Mouse (Mus musculus) effector memory CD4-positive, alpha-beta T cell, adult 5 months (primary cell): ENCODE measurements around the gene Olfr695. TPM values are rescaled to one million over a fixed set of nuclear protein-coding genes. Genes with fewer than 3 reads are reported as not detected.

Experiments used
- polyA plus RNA-seq: library from polyadenylated mRNA; unstranded; fragments of 100-300 nt; shearing (Covaris generic); gene quantifications from one replicate; pipeline ENCODE4 v1.2.1, GENCODE M21; 2017

Olfr695 gene
- polyA plus RNA-seq, result not detected

DNA sequence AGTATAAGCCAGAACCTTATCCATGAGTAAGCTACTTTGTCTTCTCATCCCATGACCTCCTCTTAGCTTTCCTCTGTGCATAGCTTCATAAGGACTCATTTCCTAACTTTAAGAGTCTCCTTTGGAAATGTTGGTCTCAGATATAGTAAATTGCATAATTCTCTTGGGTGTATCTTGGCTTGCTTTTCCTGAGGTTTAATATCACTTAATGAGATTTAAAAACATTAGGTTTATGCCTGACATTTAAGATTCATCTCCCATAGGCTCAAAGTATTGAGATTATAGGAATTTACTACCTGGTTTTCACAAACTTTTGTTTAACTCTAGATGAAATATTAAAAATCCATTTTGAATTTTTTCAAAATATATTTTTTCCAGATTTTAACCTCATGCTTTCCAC is at the start of gene Olfr695:
TSS of gene Olfr695 (minus strand) at position 101 of the 400 bp plus-strand sequence.

DNA sequence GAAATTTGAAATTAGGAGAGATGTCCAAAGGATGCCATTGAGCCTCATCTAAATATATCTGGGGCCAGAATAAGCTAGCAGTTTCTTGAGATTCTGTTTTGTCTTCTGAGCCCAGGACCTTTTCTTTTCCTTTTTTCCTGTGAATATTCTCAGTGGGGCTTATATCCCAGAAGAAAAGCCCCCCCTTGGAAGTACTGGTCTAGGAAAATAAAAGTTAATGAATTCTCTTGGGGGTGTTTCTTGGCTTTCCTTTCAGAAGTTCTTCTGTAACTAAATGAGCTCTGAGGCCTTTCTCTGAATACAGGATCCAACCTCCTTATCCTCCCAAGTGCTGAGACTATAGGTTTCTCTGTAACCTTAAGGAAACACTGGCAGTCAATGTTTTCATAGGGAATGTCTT is 39.1 kb upstream of the Olfr695 start, which contains the start of gene Olfr698:
TSS of gene Olfr698 (minus strand) at position 101 of the 400 bp plus-strand sequence.

DNA sequence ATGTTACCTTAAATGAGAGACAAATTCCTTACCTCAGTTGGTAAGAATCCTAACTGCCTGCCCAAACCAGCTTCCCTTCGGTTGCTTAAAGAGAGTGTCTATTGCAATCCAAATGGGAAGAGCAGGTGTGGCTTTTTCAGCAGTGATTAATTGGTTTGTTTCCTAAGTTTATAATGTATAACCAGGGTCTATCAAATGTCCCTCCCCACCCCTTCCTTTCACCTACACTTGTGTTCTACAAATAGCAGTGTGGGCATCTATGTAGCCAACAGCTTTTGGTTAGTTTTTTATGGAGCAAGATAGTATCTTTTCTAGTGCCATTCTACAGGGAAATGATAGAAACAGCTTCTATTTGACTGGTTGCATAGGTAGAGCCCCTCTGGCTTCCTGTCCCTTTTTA is 26.1 kb upstream of the Olfr695 start, which contains the start of gene Olfr697:
TSS of gene Olfr697 (minus strand) at position 101 of the 400 bp plus-strand sequence.

DNA sequence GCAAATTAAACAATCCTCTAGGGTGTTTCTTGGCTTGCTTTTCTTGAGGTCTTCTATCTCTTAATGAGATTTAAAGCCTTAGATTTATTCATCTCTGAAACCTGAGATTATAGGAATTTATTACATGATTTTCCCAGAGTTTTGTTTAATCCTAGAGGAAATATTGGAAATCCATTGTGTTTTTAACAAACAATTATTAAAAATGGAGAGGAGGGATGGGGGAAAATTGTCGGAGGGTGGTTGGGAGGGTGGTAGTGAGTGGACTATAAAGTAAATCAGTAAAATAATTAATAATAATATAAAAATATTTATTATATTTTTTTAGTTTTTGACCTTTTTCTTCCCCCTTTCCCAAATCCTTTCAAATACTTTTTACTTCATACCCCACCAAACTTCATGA is 24.5 kb downstream of the Olfr695 start, which contains the start of gene Olfr694:
TSS of gene Olfr694 (minus strand) at position 101 of the 400 bp plus-strand sequence.

DNA sequence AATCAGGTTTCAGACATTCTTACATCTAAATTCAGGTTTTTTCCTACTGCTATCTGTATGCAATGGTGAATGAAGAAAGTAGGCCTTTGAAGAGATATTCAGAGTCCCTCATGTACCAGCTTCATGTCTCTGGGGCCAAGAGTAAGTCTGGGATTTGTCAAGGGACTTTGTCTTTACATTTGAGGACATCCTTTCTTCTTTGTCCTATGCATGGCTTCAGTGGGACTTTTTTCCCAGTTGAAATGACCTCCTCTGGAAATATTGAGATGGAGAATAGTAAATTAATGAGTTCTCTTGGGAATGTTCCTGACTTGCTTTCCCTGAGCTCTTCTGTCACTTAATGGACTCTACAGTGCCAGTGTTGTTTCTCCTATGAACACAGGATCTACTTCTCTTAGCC is 35.7 kb downstream of the Olfr695 start, which contains the start of gene Olfr693:
TSS of gene Olfr693 (minus strand) at position 101 of the 400 bp plus-strand sequence.

Other genes starting within 250 kb of the Olfr695 start
- not detected for gene Olfr693, start 35.8 kb downstream of the Olfr695 start, polyA plus RNA-seq
- not detected for gene Olfr694, start 24.6 kb downstream of the Olfr695 start, polyA plus RNA-seq
- not detected for gene Olfr697, start 26.0 kb upstream of the Olfr695 start, polyA plus RNA-seq
- 0.10 TPM for gene Olfr698, start 39.0 kb upstream of the Olfr695 start, polyA plus RNA-seq
- not detected for gene Olfr699, start 76.8 kb upstream of the Olfr695 start, polyA plus RNA-seq
- not detected for gene Olfr700, start 92.4 kb upstream of the Olfr695 start, polyA plus RNA-seq
- not detected for gene Olfr701, start 97.7 kb upstream of the Olfr695 start, polyA plus RNA-seq
- gene Olfr702, start 117.5 kb upstream of the Olfr695 start, polyA plus RNA-seq, result not detected
- gene Olfr703, start 127.0 kb upstream of the Olfr695 start, polyA plus RNA-seq, result not detected
- gene Olfr704, start 146.8 kb upstream of the Olfr695 start, polyA plus RNA-seq, result not detected
- 0.52 TPM for gene Olfr705, start 160.5 kb upstream of the Olfr695 start, polyA plus RNA-seq
- not detected for gene Olfr706, start 171.8 kb upstream of the Olfr695 start, polyA plus RNA-seq
- not detected for gene Olfr707, start 184.8 kb upstream of the Olfr695 start, polyA plus RNA-seq
- not detected for gene Olfr1532-ps1, start 191.6 kb upstream of the Olfr695 start, polyA plus RNA-seq
- not detected for gene Olfr709-ps1, start 215.8 kb upstream of the Olfr695 start, polyA plus RNA-seq
- not detected for gene Olfr710, start 231.9 kb upstream of the Olfr695 start, polyA plus RNA-seq
- not detected for gene Olfr6, start 247.5 kb upstream of the Olfr695 start, polyA plus RNA-seq